Mouse (Mus musculus) layer of hippocampus, adult 9-10 months (tissue): ENCODE measurements around the gene Sh2d3c.

ENCODE experiments used
- DNase-seq: peaks from one replicate; pipeline ENCODE4 v3.0.0; 2022; ENCODE audit warnings: low spot score

The Sh2d3c gene

DNA sequence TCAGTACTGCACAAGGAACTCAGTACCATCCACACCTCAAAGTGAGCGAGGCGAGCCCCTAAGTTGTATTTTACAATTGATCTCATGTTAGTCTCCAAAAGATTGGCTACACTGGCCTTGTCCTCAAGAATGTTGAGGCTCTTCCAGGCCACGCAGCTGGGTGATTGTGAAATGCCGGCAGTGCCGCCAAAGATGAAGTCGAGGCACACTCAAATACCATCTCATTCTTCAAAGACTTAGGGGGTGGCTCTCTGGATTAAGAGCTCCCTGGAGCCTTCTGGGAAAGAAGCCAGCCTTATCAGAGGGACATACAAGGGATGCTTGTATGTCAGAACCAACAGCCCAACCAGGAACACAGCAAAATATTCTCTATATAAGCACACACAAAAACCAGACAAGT, 70.4 kb downstream of the Sh2d3c start:
- DNase-seq, result no peak

DNA sequence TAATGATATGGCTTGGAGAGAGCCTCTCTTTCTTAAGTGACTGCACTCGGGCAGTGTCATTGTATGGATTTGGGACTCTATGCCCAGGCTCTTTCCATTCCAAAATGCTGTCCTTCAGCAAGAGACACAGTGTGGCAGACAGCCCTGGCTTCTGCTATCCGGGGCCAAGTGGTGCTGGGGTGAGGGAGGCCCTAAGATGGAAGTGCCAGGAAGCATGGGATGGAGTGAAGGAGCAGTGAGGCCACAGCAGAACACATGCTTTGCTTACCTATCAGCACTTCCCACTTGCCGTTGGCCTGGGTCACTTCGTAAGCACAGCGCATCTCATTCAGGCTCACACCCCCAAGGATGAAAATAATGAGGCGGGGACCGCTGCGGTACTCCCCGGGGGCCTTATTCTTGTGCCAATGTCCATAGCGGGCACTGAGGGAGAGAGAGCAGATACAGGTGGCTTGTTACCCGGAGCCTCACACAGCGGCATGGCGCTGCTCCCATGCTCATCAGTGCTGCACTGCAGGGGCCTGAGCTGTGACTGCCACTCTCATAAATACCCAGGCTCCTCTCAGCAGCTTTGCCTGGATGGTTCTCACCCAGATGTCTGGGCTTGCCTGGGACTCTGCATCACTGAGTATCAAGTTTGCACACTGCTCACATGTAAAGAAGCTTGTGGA, 75.0 kb downstream of the Sh2d3c start:
- DNase-seq, result no peak

DNA sequence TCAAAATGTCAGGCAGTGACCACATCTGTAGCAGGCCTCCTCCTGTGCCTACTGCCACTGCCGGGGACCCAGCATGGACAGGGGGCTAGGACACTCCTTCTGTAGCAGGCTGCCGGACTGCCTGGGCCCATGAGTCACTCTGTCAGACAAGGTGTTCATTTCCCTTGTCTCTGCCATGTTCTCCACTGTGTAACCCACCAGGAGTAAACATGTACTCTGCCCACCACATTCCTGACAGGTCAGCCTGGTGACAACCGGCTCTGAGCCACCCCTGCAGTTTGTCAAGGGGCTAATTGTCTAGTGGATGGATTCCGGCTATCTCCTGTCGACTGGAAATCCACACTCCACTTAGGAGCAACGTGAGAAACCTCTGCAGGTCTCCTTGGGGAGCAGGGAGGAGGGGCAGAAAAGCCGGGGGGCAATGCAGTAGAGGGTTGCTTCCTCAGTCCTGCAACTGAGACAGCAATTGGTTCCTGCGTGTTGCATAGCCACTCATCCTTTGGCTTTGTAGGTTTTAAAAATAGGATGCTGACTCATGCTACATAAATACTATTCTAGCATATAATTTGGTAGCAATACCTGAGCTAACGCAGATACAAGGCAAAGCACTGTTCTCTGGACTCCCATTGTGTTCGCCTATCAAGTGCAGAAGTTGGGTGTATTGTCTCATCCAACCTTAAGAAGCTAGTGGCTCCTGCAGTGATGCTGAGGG, 77.6 kb downstream of the Sh2d3c start:
- no peak for DNase-seq
